Mouse (Mus musculus) ES-E14 (cell line): Measurements from ENCODE around the gene Ercc2. TPM values are rescaled to one million over a fixed set of nuclear protein-coding genes. Genes with fewer than 3 reads are reported as not detected.

Source experiments
- DNase-seq: peaks from one replicate; pipeline ENCODE4 v3.0.0-alpha.2; 2013; ENCODE audit warnings: low read depth, low spot score
- H3K27ac ChIP-seq: 2 replicates; pipeline ENCODE4 v1.5.1; 2012; ENCODE audit warnings: low read depth, mild to moderate bottlenecking, low read length, moderate library complexity, mixed read lengths; ENCODE audit not compliant: poor library complexity, insufficient read depth, severe bottlenecking
- H3K36me3 ChIP-seq: 2 replicates; pipeline ENCODE4 v1.6.1; 2012; ENCODE audit warnings: mild to moderate bottlenecking, low read length, moderate library complexity, mixed read lengths; ENCODE audit not compliant: control insufficient read depth, poor library complexity, insufficient read depth, severe bottlenecking
- H3K4me1 ChIP-seq, 2 experiments: fragments of 150-350 bp in 1 of 2; sonication (generic) in 1 of 2; 2 replicates each; pipeline ENCODE4 v1.6.1; 2012; ENCODE audit warnings: low read length in 2 of 2, mild to moderate bottlenecking in 1 of 2, mixed read lengths in 1 of 2; ENCODE audit not compliant: control insufficient read depth in 2 of 2, insufficient read depth in 2 of 2, poor library complexity in 1 of 2
- H3K4me3 ChIP-seq, 2 experiments: fragments of 150-350 bp in 1 of 2; sonication (generic) in 1 of 2; 2 replicates each; pipeline ENCODE4 v1.5.1; 2012; ENCODE audit warnings: low read length in 2 of 2, low read depth in 1 of 2, mild to moderate bottlenecking in 1 of 2, mixed read lengths in 1 of 2; ENCODE audit not compliant: insufficient read depth in 1 of 2, poor library complexity in 1 of 2, severe bottlenecking in 1 of 2
- H3K9ac ChIP-seq: 2 replicates; pipeline ENCODE4 v1.6.1; 2012; ENCODE audit warnings: low read depth, mild to moderate bottlenecking, low read length, mixed read lengths; ENCODE audit not compliant: poor library complexity, insufficient read depth, severe bottlenecking
- H3K9me3 ChIP-seq: fragments of 150-350 bp; sonication (generic); 2 replicates; pipeline ENCODE4 v1.6.1; 2012; ENCODE audit warnings: low read depth, mild to moderate bottlenecking, low read length; ENCODE audit not compliant: control insufficient read depth, insufficient read depth
- CHD2 ChIP-seq: IDR thresholded peaks from 2 replicates; pipeline ENCODE4 v1.6.1; 2014; ENCODE audit warnings: mild to moderate bottlenecking, low read depth, low read length, inconsistent platforms
- HCFC1 ChIP-seq: IDR thresholded peaks from 2 replicates; pipeline ENCODE4 v1.6.1; 2012; ENCODE audit warnings: low read length, inconsistent platforms, borderline replicate concordance; ENCODE audit not compliant: insufficient read depth
- MAFK ChIP-seq: IDR thresholded peaks from 2 replicates; pipeline ENCODE4 v1.6.1; 2014; ENCODE audit warnings: mild to moderate bottlenecking, low read depth, low read length, inconsistent platforms; ENCODE audit not compliant: insufficient read depth
- ZC3H11A ChIP-seq: IDR thresholded peaks from 2 replicates; pipeline ENCODE4 v1.6.1; 2012; ENCODE audit warnings: low read depth, mild to moderate bottlenecking, inconsistent platforms, low read length, borderline replicate concordance
- ZNF384 ChIP-seq: IDR thresholded peaks from 2 replicates; pipeline ENCODE4 v1.6.1; 2012; ENCODE audit warnings: low read depth, low read length, inconsistent platforms
- in situ Hi-C, 2 experiments: fragments of 600-800 bp; cut with MboI; formaldehyde crosslinking; loops; one replicate each; pipeline ENCODE4 v1.15.1; 2025; ENCODE audit warnings: low sequenced_read_pairs in 2 of 2, inconsistent platforms in 1 of 2; ENCODE audit not compliant: unreplicated experiment in 2 of 2
- total RNA-seq: library from RNA; depleted of rRNA; stranded (reverse); fragments of 300-350 nt; gene quantifications from 2 replicates; pipeline ENCODE4 v1.2.3, GENCODE M21; 2012; rRNA removed

Ercc2 gene
- total RNA-seq, 1 experiment = 38.8 TPM

- H3K27ac ChIP-seq = 0 out of 2 replicates have a peak overlapping the region, but pooled peaks have one; percentile 38
- H3K9ac ChIP-seq = no peak overlapping the region
- TF ChIP-seq ZC3H11A (no peak), CHD2 (no peak), ZNF384 (no peak), HCFC1 (no peak), MAFK (no peak)
- H3K36me3 ChIP-seq = peaks cover 42% of the 10 kb centered on the region
- no peaks in the 10 kb centered on the region for H3K9me3 ChIP-seq
- H3K4me1 ChIP-seq = peaks cover 0 to 3% of the 10 kb centered on the region in 2 experiments; a peak in 2 of 4 replicates
- no peak for DNase-seq
- in situ Hi-C loops = no loop called here
- no peak overlapping the region for H3K4me3 ChIP-seq
Measured at GRCm38 (mm10) chr7:19437048-19437447, 55.2 kb downstream of the Ercc2 start.

GRCm38 (mm10) chr7:19441448-19442091 is 59.8 kb downstream of the Ercc2 start:
- in situ Hi-C loops = no loop called here
- H3K36me3 ChIP-seq = peaks cover 29% of the 10 kb centered on the region; the same call in 1 of the 2 replicates

GRCm38 (mm10) chr7:19443344-19443743 is 61.5 kb downstream of the Ercc2 start:
- TF ChIP-seq HCFC1 = no peak
- TF ChIP-seq ZNF384 = no peak
- no peak for TF ChIP-seq ZC3H11A
- TF ChIP-seq MAFK = no peak
- no peak for TF ChIP-seq CHD2
- Histone ChIP-seq H3K36me3 (peaks cover 29% of the 10 kb centered on the region; the same call in 1 of the 2 replicates), H3K4me3 (no peak overlapping the region), H3K9me3 (no peaks in the 10 kb centered on the region), H3K9ac (no peak overlapping the region), H3K4me1 (no peaks in the 10 kb centered on the region), H3K27ac (no peak overlapping the region)
- peak; percentile 68 for DNase-seq
- in situ Hi-C loops = no loop called here

More at GRCm38 (mm10) chr7:19441448-19442091, 59.8 kb downstream of the Ercc2 start:
- DNase-seq = no peak
- TF ChIP-seq CHD2 = no peak
- TF ChIP-seq HCFC1 = no peak
- TF ChIP-seq MAFK = no peak
- TF ChIP-seq ZNF384 = no peak
- no peak for TF ChIP-seq ZC3H11A
- H3K4me3 ChIP-seq = no peak overlapping the region
- H3K9me3 ChIP-seq = no peaks in the 10 kb centered on the region
- no peak overlapping the region for H3K27ac ChIP-seq
- no peak overlapping the region for H3K9ac ChIP-seq
- H3K4me1 ChIP-seq = peaks cover 0 to 3% of the 10 kb centered on the region in 2 experiments; a peak in 2 of 4 replicates

- no peak overlapping the region for H3K27ac ChIP-seq
- no peak for TF ChIP-seq MAFK
- TF ChIP-seq ZC3H11A = no peak
- TF ChIP-seq ZNF384 = no peak
- no peak for TF ChIP-seq CHD2
- TF ChIP-seq HCFC1 = no peak
- no peaks in the 10 kb centered on the region for H3K9me3 ChIP-seq
- H3K4me1 ChIP-seq = no peaks in the 10 kb centered on the region; a peak in 1 of 4 replicates
- H3K36me3 ChIP-seq = peaks cover 33% of the 10 kb centered on the region; the same call in 1 of the 2 replicates
- no peak for DNase-seq
- in situ Hi-C loops = no loop called here
- no peak overlapping the region for H3K4me3 ChIP-seq
- no peak overlapping the region for H3K9ac ChIP-seq
Measured at GRCm38 (mm10) chr7:19444801-19445200, 63.0 kb downstream of the Ercc2 start.

Other genes with a start within 250 kb of the Ercc2 start
- 8.1 and 11.7 TPM in 2 replicates for gene Qpctl, start 232.7 kb upstream of the Ercc2 start, total RNA-seq
- gene Snrpd2, start 232.3 kb upstream of the Ercc2 start, total RNA-seq = 355 and 382 TPM in 2 replicates
- 1.5 and 3.6 TPM in 2 replicates for gene Gipr, start 215.9 kb upstream of the Ercc2 start, total RNA-seq
- gene Eml2, start 205.6 kb upstream of the Ercc2 start, total RNA-seq = 29.5 and 29.8 TPM in 2 replicates
- gene Gpr4, start 169.5 kb upstream of the Ercc2 start, total RNA-seq = 3.8 TPM in 2 replicates
- gene Opa3, start 153.7 kb upstream of the Ercc2 start, total RNA-seq = 12.6 and 15.8 TPM in 2 replicates
- gene Vasp, start 110.2 kb upstream of the Ercc2 start, total RNA-seq = 92.5 and 108 TPM in 2 replicates
- 2.9 and 9.7 TPM in 2 replicates for gene Ppm1n, start 101.9 kb upstream of the Ercc2 start, total RNA-seq
- 9.9 and 10.8 TPM in 2 replicates for gene Rtn2, start 99.4 kb upstream of the Ercc2 start, total RNA-seq
- gene Fosb, start 72.0 kb upstream of the Ercc2 start, total RNA-seq = 5.8 and 6.3 TPM in 2 replicates
- 48.0 and 53.2 TPM in 2 replicates for gene Ercc1, start 37.2 kb upstream of the Ercc2 start, total RNA-seq
- 18.3 and 26.7 TPM in 2 replicates for gene Cd3eap, start 22.5 kb upstream of the Ercc2 start, total RNA-seq
- gene Ppp1r13l, start 22.3 kb upstream of the Ercc2 start, total RNA-seq = 5.3 and 7.4 TPM in 2 replicates
- gene Klc3, start 22.1 kb downstream of the Ercc2 start, total RNA-seq = 10.1 and 19.5 TPM in 2 replicates
- 0.85 and 1.1 TPM in 2 replicates for gene Ckm, start 22.8 kb downstream of the Ercc2 start, total RNA-seq
- gene Mark4, start 76.8 kb downstream of the Ercc2 start, total RNA-seq = 9.9 and 10.3 TPM in 2 replicates
- gene Exoc3l2, start 81.3 kb downstream of the Ercc2 start, total RNA-seq = 0.85 and 2.2 TPM in 2 replicates
- gene Bloc1s3, start 126.4 kb downstream of the Ercc2 start, total RNA-seq = 3.1 and 3.4 TPM in 2 replicates
- gene Trappc6a, start 126.4 kb downstream of the Ercc2 start, total RNA-seq = 33.2 and 56.7 TPM in 2 replicates
- gene Nkpd1, start 135.8 kb downstream of the Ercc2 start, total RNA-seq = 0.54 and 0.79 TPM in 2 replicates
- 25.3 and 37.7 TPM in 2 replicates for gene Ppp1r37, start 181.1 kb downstream of the Ercc2 start, total RNA-seq
- 32.2 and 35.3 TPM in 2 replicates for gene Zfp296, start 195.3 kb downstream of the Ercc2 start, total RNA-seq
- gene Gemin7, start 195.6 kb downstream of the Ercc2 start, total RNA-seq = 42.1 and 54.2 TPM in 2 replicates
- 52.7 and 83.4 TPM in 2 replicates for gene Clasrp, start 222.5 kb downstream of the Ercc2 start, total RNA-seq
- 13.9 and 15.1 TPM in 2 replicates for gene Relb, start 247.4 kb downstream of the Ercc2 start, total RNA-seq